Mouse (Mus musculus): ENCODE data around the gene Myl10. TPM values are rescaled to one million over a fixed set of nuclear protein-coding genes. Genes with fewer than 3 reads are reported as not detected.

The Myl10 gene
- 1 to 10 TPM in 1 of 2 experiments, under 1 TPM in 1; 0.58 to 1.7 TPM for polyA plus RNA-seq (2017; shearing (Covaris generic))

GRCm38 (mm10) chr5:136692784-136693183, at the start of gene Myl10:
Myl10 (plus strand) TSS chr5:136693146.

Other genes with a start within 250 kb of the Myl10 start
- gene Cux1, start 125.7 kb upstream of the Myl10 start, polyA plus RNA-seq (2017; shearing (Covaris generic)): 10 to 100 TPM; 41.6 to 45.6 TPM
- under 1 TPM in 1 of 2 experiments, not detected in 1; 0.34 TPM for gene Col26a1, start 190.1 kb downstream of the Myl10 start, polyA plus RNA-seq (2017; shearing (Covaris generic))
- gene Ift22, start 215.0 kb downstream of the Myl10 start, polyA plus RNA-seq (2017; shearing (Covaris generic)): 1 to 10 TPM; 5.1 to 7.7 TPM

Measured in activated CD4-positive, CD25-positive, alpha-beta regulatory T cell (primary cell).